Mouse (Mus musculus) left cerebral cortex, postnatal 36 days (tissue): ENCODE results near the gene Olfr741. TPM values are rescaled to one million over a fixed set of nuclear protein-coding genes. Genes with fewer than 3 reads are reported as not detected.

Source experiments
- DNase-seq, 2 experiments: peaks; one replicate each; pipeline ENCODE4 v3.0.0; 2021 to 2022; ENCODE audit warnings: low spot score in 2 of 2, mixed read lengths in 1 of 2
- intact Hi-C: fragments of 180-260 bp; cut with DNase I; formaldehyde crosslinking; loops from one replicate; pipeline ENCODE4 v1.15.1; 2025
- total RNA-seq, 2 experiments: library from RNA; stranded (reverse); gene quantifications; 2 replicates each; pipeline ENCODE4 v1.2.3; 2021

The Olfr741 gene
- total RNA-seq = not detected

DNA sequence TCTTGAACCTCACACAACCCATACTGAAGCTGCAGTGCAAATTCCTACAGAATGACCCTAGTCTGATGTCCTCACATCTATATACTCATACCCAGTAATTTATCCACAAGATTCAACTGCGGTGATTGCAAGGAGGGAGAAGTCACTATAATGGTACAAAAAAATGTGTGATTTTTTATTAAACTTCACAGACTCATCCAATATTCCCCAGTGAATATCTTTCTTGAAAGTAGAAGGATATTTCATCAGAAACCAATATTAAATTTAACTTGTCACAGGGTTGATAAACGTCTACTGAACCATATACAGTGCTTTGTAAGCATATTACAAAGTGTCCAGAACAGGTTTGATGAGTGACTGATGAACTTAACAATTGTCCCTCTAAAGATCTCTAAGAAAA lies at the start of gene Olfr741:
TSS of gene Olfr741 (plus strand) at position 301 of the 400 bp plus-strand sequence.
- no peak for DNase-seq
- intact Hi-C loops = no loop called here

DNA sequence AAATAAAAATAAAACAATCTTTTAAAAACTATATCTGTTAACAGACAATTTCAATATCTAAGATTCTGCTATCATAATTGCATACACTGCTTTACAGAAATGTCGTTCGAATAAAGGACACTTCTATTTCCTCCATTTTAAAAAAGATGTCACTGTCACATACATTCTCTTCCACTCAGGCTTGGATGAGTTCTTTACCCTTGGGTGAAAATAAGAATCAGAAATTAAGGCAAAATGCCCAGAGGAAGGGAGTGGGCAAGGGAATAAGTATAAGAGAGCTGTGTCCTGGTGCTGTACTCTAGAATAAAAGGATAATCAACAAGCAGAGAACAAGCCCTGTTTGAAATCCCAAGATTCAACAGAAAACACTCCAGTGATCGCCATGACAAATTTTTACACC lies 27.3 kb upstream of the Olfr741 start, which contains the start of gene Olfr740:
TSS of gene Olfr740 (plus strand) at position 301 of the 400 bp plus-strand sequence.
- intact Hi-C loops = no loop called here
- DNase-seq = no peak

DNA sequence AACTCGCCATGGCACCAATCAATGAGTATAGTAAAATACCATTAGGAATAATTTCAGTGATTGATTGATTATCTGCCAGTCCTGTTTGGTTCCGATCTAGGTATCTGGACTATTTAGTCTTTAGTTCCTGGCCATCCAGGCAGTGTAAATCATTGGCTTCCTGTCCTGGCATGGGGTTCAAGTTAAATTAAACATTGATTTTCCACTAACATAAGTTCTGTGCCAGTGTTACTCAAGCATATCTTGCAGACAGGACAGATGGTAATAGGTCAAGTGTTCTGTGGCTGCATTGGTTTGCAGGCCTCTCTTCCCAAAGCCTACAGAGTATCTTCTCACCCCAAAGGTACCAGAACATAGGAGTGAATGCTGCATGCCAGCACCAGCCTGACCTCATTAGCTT lies 5.9 kb downstream of the Olfr741 start:
- intact Hi-C loops = no loop called here
- no peak for DNase-seq

GRCm38 (mm10) chr14:50503300-50503699 lies 30.8 kb downstream of the Olfr741 start, which contains the start of gene Olfr742:
Gene Olfr742 (plus strand): TSS chr14:50503600.
- intact Hi-C loops = no loop called here
- DNase-seq = no peak

GRCm38 (mm10) chr14:50521539-50521938 lies 49.0 kb downstream of the Olfr741 start, which contains the start of gene Olfr743:
Gene Olfr743 (plus strand): TSS chr14:50521839.
- no peak for DNase-seq
- intact Hi-C loops = no loop called here

Other genes with a start within 250 kb of the Olfr741 start
- gene Olfr731, start 230.9 kb upstream of the Olfr741 start, total RNA-seq = not detected
- not detected for gene Olfr732, start 188.5 kb upstream of the Olfr741 start, total RNA-seq
- gene Olfr733, start 171.2 kb upstream of the Olfr741 start, total RNA-seq = not detected
- not detected for gene Olfr734, start 146.0 kb upstream of the Olfr741 start, total RNA-seq
- not detected for gene Olfr735, start 123.9 kb upstream of the Olfr741 start, total RNA-seq
- not detected for gene Tlr11, start 114.8 kb upstream of the Olfr741 start, total RNA-seq
- not detected for gene Olfr736, start 91.6 kb upstream of the Olfr741 start, total RNA-seq
- gene Olfr738, start 65.2 kb upstream of the Olfr741 start, total RNA-seq = not detected
- not detected for gene Olfr739, start 54.1 kb upstream of the Olfr741 start, total RNA-seq
- not detected for gene Olfr740, start 27.2 kb upstream of the Olfr741 start, total RNA-seq
- gene Olfr742, start 30.9 kb downstream of the Olfr741 start, total RNA-seq = not detected
- gene Olfr743, start 49.1 kb downstream of the Olfr741 start, total RNA-seq = not detected
- gene Olfr744, start 142.1 kb downstream of the Olfr741 start, total RNA-seq = not detected
- not detected for gene Olfr745, start 166.7 kb downstream of the Olfr741 start, total RNA-seq
- not detected for gene Olfr746, start 174.3 kb downstream of the Olfr741 start, total RNA-seq
- not detected for gene Olfr747, start 220.5 kb downstream of the Olfr741 start, total RNA-seq
- gene Olfr748, start 234.6 kb downstream of the Olfr741 start, total RNA-seq = not detected